Comparison of ENCODE assay signal across 20 mouse cellular contexts in genomic region chr2:92511771-92512744, GRCm38 (mm10). TPM values are rescaled to one million over a fixed set of nuclear protein-coding genes. Genes with fewer than 3 reads are reported as not detected.
DNase-seq lines count a peak whose midpoint lies in the region; ATAC-seq lines count a peak whose summit lies in the region.
"Had no signal": no experiment of that assay in that cellular context is flagged by ENCODE, and none has a peak within 500 bp of the region (broad histone marks: within the 10 kb centered on the region; RNA-seq: fewer than 3 reads in every experiment).

No protein-coding gene starts in this region.

- H3K4me3 ChIP-seq in kidney, embryonic 14.5 days (ENCODE audit: low read length), result no peak overlapping the region
- H3K4me3 ChIP-seq in neural tube, embryonic 15.5 days (replicated peaks), result no peak overlapping the region
- H3K4me3 ChIP-seq in embryonic facial prominence, embryonic 15.5 days (replicated peaks), result no peak overlapping the region
- no peak overlapping the region for H3K4me3 ChIP-seq in hindbrain, embryonic 16.5 days (ENCODE audit: low read length)
- H3K4me3 ChIP-seq: hindbrain, embryonic 12.5 days; liver, embryonic 13.5 days; neural tube, embryonic 13.5 days; stomach, embryonic 15.5 days had no signal

- no peak overlapping the region for H3K27ac ChIP-seq in kidney, embryonic 14.5 days (ENCODE audit: low read depth, low read length)
- H3K27ac ChIP-seq in neural tube, embryonic 15.5 days (replicated peaks), result no peak overlapping the region
- H3K27ac ChIP-seq in embryonic facial prominence, embryonic 15.5 days (replicated peaks), result no peak overlapping the region
- H3K27ac ChIP-seq in hindbrain, embryonic 16.5 days (ENCODE audit: low read depth, low read length), result no peak overlapping the region
- H3K27ac ChIP-seq: hindbrain, embryonic 12.5 days; liver, embryonic 13.5 days; neural tube, embryonic 13.5 days; stomach, embryonic 15.5 days had no signal

- WGBS in kidney, embryonic 14.5 days, result 58% methylated on average over 6 of the region's 6 CpGs
- 75% methylated on average over 6 of the region's 6 CpGs for WGBS in neural tube, embryonic 15.5 days
- 54% methylated on average over 6 of the region's 6 CpGs for whole genome bisulfite sequencing in embryonic facial prominence, embryonic 15.5 days
- 67% methylated on average over 6 of the region's 6 CpGs for WGBS in hindbrain, embryonic 16.5 days

- peaks cover 5% of the 10 kb centered on the region; the same call in 1 of the 2 replicates for H3K9me3 ChIP-seq in kidney, embryonic 14.5 days (ENCODE audit: control insufficient read depth, low read length)
- no peaks in the 10 kb centered on the region for H3K9me3 ChIP-seq in neural tube, embryonic 15.5 days (replicated peaks)
- H3K9me3 ChIP-seq in embryonic facial prominence, embryonic 15.5 days (replicated peaks), result no peaks in the 10 kb centered on the region
- no peaks in the 10 kb centered on the region for H3K9me3 ChIP-seq in hindbrain, embryonic 16.5 days (ENCODE audit: control insufficient read depth, low read length)
- H3K9me3 ChIP-seq: liver, embryonic 13.5 days; neural tube, embryonic 13.5 days; stomach, embryonic 15.5 days had no signal

- 0 out of 2 replicates have a peak, but pooled peaks have one; percentile 24 for ATAC-seq in kidney, embryonic 14.5 days (ENCODE audit: low FRiP score, low TSS enrichment)
- ATAC-seq in neural tube, embryonic 15.5 days (ENCODE audit: low FRiP score), result no peak
- peak; percentile 34; the same call in 1 of the 2 replicates for ATAC-seq in embryonic facial prominence, embryonic 15.5 days (ENCODE audit: insufficient number of reproducible peaks, low FRiP score, low TSS enrichment, low read depth)
- ATAC-seq in hindbrain, embryonic 16.5 days, result no peak
- ATAC-seq: forebrain, embryonic 14.5 days; inflammation-experienced regulatory T-cells, adult 6 months had no signal

- no peak overlapping the region for H3K4me2 ChIP-seq in kidney, embryonic 14.5 days (replicated peaks; ENCODE audit: low read depth, low read length)
- H3K4me2 ChIP-seq in neural tube, embryonic 15.5 days, result no peak overlapping the region
- no peak overlapping the region for H3K4me2 ChIP-seq in embryonic facial prominence, embryonic 15.5 days (replicated peaks)
- no peak overlapping the region for H3K4me2 ChIP-seq in hindbrain, embryonic 16.5 days (ENCODE audit: low read length)
- H3K4me2 ChIP-seq: hindbrain, embryonic 12.5 days; liver, embryonic 13.5 days; lung, embryonic 14.5 days; neural tube, embryonic 13.5 days; stomach, embryonic 15.5 days had no signal

- no peaks in the 10 kb centered on the region for H3K36me3 ChIP-seq in kidney, embryonic 14.5 days (ENCODE audit: control insufficient read depth, insufficient read depth, low read length)
- H3K36me3 ChIP-seq in neural tube, embryonic 15.5 days, result no peaks in the 10 kb centered on the region
- H3K36me3 ChIP-seq in embryonic facial prominence, embryonic 15.5 days, result no peaks in the 10 kb centered on the region
- H3K36me3 ChIP-seq in hindbrain, embryonic 16.5 days (ENCODE audit: control insufficient read depth, insufficient read depth, low read length), result no peaks in the 10 kb centered on the region
- H3K36me3 ChIP-seq: hindbrain, embryonic 12.5 days; liver, embryonic 13.5 days; neural tube, embryonic 13.5 days; stomach, embryonic 15.5 days had no signal

- H3K9ac ChIP-seq in kidney, embryonic 14.5 days (ENCODE audit: low read depth, low read length), result no peak overlapping the region
- no peak overlapping the region for H3K9ac ChIP-seq in neural tube, embryonic 15.5 days (replicated peaks)
- no peak overlapping the region for H3K9ac ChIP-seq in embryonic facial prominence, embryonic 15.5 days
- no peak overlapping the region for H3K9ac ChIP-seq in hindbrain, embryonic 16.5 days (ENCODE audit: low read depth, low read length)
- H3K9ac ChIP-seq: hindbrain, embryonic 12.5 days; liver, embryonic 13.5 days; lung, embryonic 14.5 days; neural tube, embryonic 13.5 days; stomach, embryonic 15.5 days had no signal

- no peaks in the 10 kb centered on the region for H3K4me1 ChIP-seq in kidney, embryonic 14.5 days (ENCODE audit: control insufficient read depth, insufficient read depth, low read length)
- no peaks in the 10 kb centered on the region for H3K4me1 ChIP-seq in neural tube, embryonic 15.5 days
- H3K4me1 ChIP-seq in embryonic facial prominence, embryonic 15.5 days, result no peaks in the 10 kb centered on the region
- H3K4me1 ChIP-seq in hindbrain, embryonic 16.5 days (ENCODE audit: control insufficient read depth, insufficient read depth, low read depth, low read length), result no peaks in the 10 kb centered on the region
- H3K4me1 ChIP-seq: hindbrain, embryonic 12.5 days; liver, embryonic 13.5 days; neural tube, embryonic 13.5 days; stomach, embryonic 15.5 days had no signal

- DNase-seq in kidney, adult 18-20 months, result no peak
- DNase-seq in neural tube, embryonic 10.5 days (ENCODE audit: extremely low spot score, low spot score), result peak; percentile 6
- DNase-seq in layer of hippocampus, adult 9-10 months (ENCODE audit: low spot score), result no peak
- DNase-seq: adrenal gland, adult 8-10 months; cerebellum, postnatal 14 days; embryo, embryonic 11 days; gastrocnemius, postnatal 36 days; liver, embryonic 13.5 days; lung, embryonic 14.5 days; lung, postnatal 4 days; right cerebral cortex, postnatal 14 days had no signal

- H3K27me3 ChIP-seq in kidney, embryonic 14.5 days (ENCODE audit: control insufficient read depth, insufficient read depth, low read length), result no peaks in the 10 kb centered on the region
- no peaks in the 10 kb centered on the region for H3K27me3 ChIP-seq in neural tube, embryonic 15.5 days (replicated peaks)
- no peaks in the 10 kb centered on the region for H3K27me3 ChIP-seq in embryonic facial prominence, embryonic 15.5 days
- H3K27me3 ChIP-seq in hindbrain, embryonic 16.5 days (replicated peaks; ENCODE audit: control insufficient read depth, insufficient read depth, low read length), result no peaks in the 10 kb centered on the region
- H3K27me3 ChIP-seq: hindbrain, embryonic 12.5 days; liver, embryonic 13.5 days; neural tube, embryonic 13.5 days; stomach, embryonic 15.5 days had no signal

RNA-seq across cellular contexts. Expression of gene Slc35c1, which starts 51.7 kb away (rescaled TPM):
- polyA plus RNA-seq in kidney, embryonic 14.5 days (2014; fragmentation: Nextera tagmentation; extraction: Ambion mirVana), result 6.9 and 13.6 TPM in 2 replicates
- polyA plus RNA-seq in neural tube, embryonic 15.5 days (2015; fragmentation: Nextera tagmentation; extraction: Ambion mirVana), result 16.6 and 22.1 TPM in 2 replicates
- 14.5 and 18.4 TPM in 2 replicates for polyA plus RNA-seq in embryonic facial prominence, embryonic 15.5 days (2015; fragmentation: Nextera tagmentation; extraction: Ambion mirVana)
- polyA plus RNA-seq in hindbrain, embryonic 16.5 days (2015; fragmentation: Nextera tagmentation; extraction: Ambion mirVana), result 18.9 and 20.7 TPM in 2 replicates

Comparison
In these comparisons a context has a peak if more than half of its experiments do, and no peak if none do; other contexts are left out.
1. ATAC-seq: peak in kidney, embryonic 14.5 days (single experiment) and embryonic facial prominence, embryonic 15.5 days (single experiment); none in neural tube, embryonic 15.5 days (single experiment) and hindbrain, embryonic 16.5 days (single experiment).